Mouse (Mus musculus) hindbrain, embryonic 14.5 days (tissue): ENCODE measurements around the gene Nfe2l2. TPM values are rescaled to one million over a fixed set of nuclear protein-coding genes. Genes with fewer than 3 reads are reported as not detected.
A peak's percentile ranks its signal among the peaks of the same experiment; 100 is the strongest.

Experiments
- ATAC-seq: fragments of 200-750 bp; cut with Nextera tagmentation; 2 replicates; pipeline ENCODE4 v1.8.0; 2017; ENCODE audit warnings: moderate number of reproducible peaks, mild to moderate bottlenecking, moderate TSS enrichment, moderate library complexity; ENCODE audit not compliant: low FRiP score
- DNase-seq: peaks from one replicate; pipeline ENCODE4 v3.0.0-alpha.2; 2015; ENCODE audit warnings: low spot score
- H3K27ac ChIP-seq: fragments of 300-500 bp; sonication (generic); 2 replicates; pipeline ENCODE4 v1.5.1; 2014; ENCODE audit warnings: mild to moderate bottlenecking, moderate library complexity
- H3K27me3 ChIP-seq: fragments of 300-500 bp; sonication (generic); 2 replicates; pipeline ENCODE4 v1.6.1; 2014; ENCODE audit warnings: mild to moderate bottlenecking, low read length, mixed read lengths; ENCODE audit not compliant: control insufficient read depth, insufficient read depth
- H3K36me3 ChIP-seq: fragments of 300-500 bp; sonication (generic); replicated peaks from 2 replicates; pipeline ENCODE4 v1.6.1; 2014; ENCODE audit not compliant: control insufficient read depth, insufficient read depth
- H3K4me1 ChIP-seq: fragments of 300-500 bp; sonication (generic); replicated peaks from 2 replicates; pipeline ENCODE4 v1.6.1; 2014; ENCODE audit warnings: antibody characterized with exemption, low read length, mixed read lengths; ENCODE audit not compliant: control insufficient read depth, insufficient read depth
- H3K4me2 ChIP-seq: fragments of 300-500 bp; sonication (generic); replicated peaks from 2 replicates; pipeline ENCODE4 v1.6.1; 2014; ENCODE audit warnings: mild to moderate bottlenecking, moderate library complexity
- H3K4me3 ChIP-seq: fragments of 300-500 bp; sonication (generic); replicated peaks from 2 replicates; pipeline ENCODE4 v1.5.1; 2014; ENCODE audit warnings: mild to moderate bottlenecking, low read length
- H3K9ac ChIP-seq: fragments of 300-500 bp; sonication (generic); 2 replicates; pipeline ENCODE4 v1.6.1; 2014
- H3K9me3 ChIP-seq: fragments of 300-500 bp; sonication (generic); 2 replicates; pipeline ENCODE4 v1.6.1; 2016; ENCODE audit warnings: low read length; ENCODE audit not compliant: control insufficient read depth
- WGBS: fragments of 180-500 bp; shearing (Covaris S2); extraction: QIAGEN DNeasy Blood & Tissue Kit; methylation state at CpG from one replicate; pipeline ENCODE4 v1.1.7; 2014; 5-methylcytosine and 5-hydroxymethylcytosine counted together
- polyA plus RNA-seq: library from polyadenylated mRNA; unstranded; fragments of >200 nt; fragmentation: Nextera tagmentation; extraction: Ambion mirVana; gene quantifications from 2 replicates; pipeline ENCODE4 v1.2.1, GENCODE M21; 2014

Gene Nfe2l2
- polyA plus RNA-seq, 1 experiment from 2014 or later = 11.2 TPM

DNA sequence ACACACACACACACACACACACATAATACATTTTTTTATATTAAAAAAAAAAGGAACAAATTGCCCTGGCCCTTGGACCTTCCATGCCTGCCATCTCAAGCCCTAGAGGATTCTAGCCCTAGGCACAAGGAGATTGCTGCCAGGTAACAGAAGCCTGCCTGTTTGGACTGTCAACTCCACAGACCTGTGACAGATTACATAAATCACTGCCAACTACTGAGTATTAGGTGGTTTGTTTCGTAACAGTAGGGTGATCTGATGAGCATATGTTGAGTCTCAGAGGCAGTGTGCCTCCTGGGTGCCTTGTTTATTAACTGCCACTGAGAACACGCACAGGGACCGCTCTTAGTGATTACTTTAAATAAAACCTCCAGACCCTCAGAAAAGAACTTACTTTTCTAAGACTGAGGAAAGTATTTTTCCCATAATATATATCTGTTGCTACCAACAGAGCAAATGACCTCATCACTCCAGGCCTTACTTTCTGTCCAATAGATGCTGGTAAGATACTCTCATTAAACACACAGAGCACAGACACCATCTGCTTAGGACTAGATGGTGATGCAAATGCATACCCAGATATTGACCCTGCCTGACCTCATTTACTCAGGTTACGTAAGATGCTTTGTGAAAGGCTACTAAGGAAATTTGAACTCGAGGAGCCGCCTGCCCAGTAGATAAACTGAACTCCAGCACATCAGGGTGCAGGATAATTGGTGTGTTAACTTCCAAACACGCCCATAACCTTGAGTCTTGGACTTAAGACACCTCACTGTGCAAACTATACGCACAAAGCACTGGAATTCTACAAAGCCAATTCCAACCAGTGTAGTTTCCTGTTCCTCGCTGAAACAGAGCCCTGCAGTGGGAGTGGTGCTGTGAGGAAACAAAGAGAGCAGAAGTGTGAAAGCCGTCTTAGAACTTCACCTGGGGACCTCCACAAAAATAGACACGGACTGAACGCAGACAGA, 11.9 kb upstream of the Nfe2l2 start:
- H3K27me3 ChIP-seq = no peaks in the 10 kb centered on the region
- no peaks in the 10 kb centered on the region for H3K36me3 ChIP-seq
- H3K4me2 ChIP-seq = no peak overlapping the region
- H3K9me3 ChIP-seq = no peaks in the 10 kb centered on the region
- H3K4me1 ChIP-seq = no peaks in the 10 kb centered on the region
- DNase-seq (no peak), ATAC-seq (no peak)
- no peak overlapping the region for H3K9ac ChIP-seq
- H3K27ac ChIP-seq = no peak overlapping the region
- WGBS = 54% methylated on average over 12 of the region's 12 CpGs
- H3K4me3 ChIP-seq = no peak overlapping the region

DNA sequence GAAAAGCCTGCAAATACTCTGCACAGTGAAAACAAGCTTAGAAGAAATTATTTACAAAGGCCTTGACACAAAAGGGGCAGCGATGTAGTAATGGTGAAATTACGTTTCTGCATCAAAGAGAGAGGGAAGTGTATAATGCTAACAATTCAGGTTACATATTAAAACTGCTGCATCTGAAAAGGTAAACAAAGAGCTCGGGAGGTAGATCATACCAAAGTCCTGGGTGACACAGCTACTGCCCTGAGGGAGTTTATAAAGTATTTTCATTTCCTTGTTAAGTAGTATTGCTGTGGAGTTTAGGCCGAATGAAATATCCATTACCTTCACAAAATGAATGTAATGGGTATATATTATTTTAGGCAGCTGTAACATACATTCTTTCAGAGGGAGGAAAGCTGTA, 10.3 kb upstream of the Nfe2l2 start:
- DNase-seq (no peak), ATAC-seq (no peak)
- Histone ChIP-seq H3K27me3 (no peaks in the 10 kb centered on the region), H3K9ac (no peak overlapping the region), H3K36me3 (no peaks in the 10 kb centered on the region), H3K4me1 (no peaks in the 10 kb centered on the region), H3K4me3 (no peak overlapping the region), H3K27ac (no peak overlapping the region), H3K4me2 (no peak overlapping the region), H3K9me3 (no peaks in the 10 kb centered on the region)
- 85% methylated on average over 4 of the region's 4 CpGs for WGBS

GRCm38 (mm10) chr2:75713083-75713482, 8.6 kb upstream of the Nfe2l2 start:
- no peak overlapping the region for H3K4me3 ChIP-seq
- H3K4me1 ChIP-seq = no peaks in the 10 kb centered on the region
- no peak for ATAC-seq
- H3K9ac ChIP-seq = no peak overlapping the region
- no peaks in the 10 kb centered on the region for H3K9me3 ChIP-seq
- WGBS = 88% methylated on average over 3 of the region's 3 CpGs
- no peak for DNase-seq
- H3K36me3 ChIP-seq = no peaks in the 10 kb centered on the region
- H3K4me2 ChIP-seq = no peak overlapping the region
- no peaks in the 10 kb centered on the region for H3K27me3 ChIP-seq
- H3K27ac ChIP-seq = no peak overlapping the region

GRCm38 (mm10) chr2:75707420-75707819, 3.0 kb upstream of the Nfe2l2 start:
- DNase-seq = no peak
- Histone ChIP-seq H3K4me2 (no peak overlapping the region), H3K27ac (no peak overlapping the region), H3K4me1 (peaks cover 15% of the 10 kb centered on the region), H3K9me3 (no peaks in the 10 kb centered on the region), H3K36me3 (no peaks in the 10 kb centered on the region), H3K27me3 (0 out of 2 replicates have a peak, but pooled peaks cover 6% of the 10 kb centered on the region), H3K9ac (no peak overlapping the region), H3K4me3 (no peak overlapping the region)
- no peak for ATAC-seq
- WGBS = 12% methylated on average over 1 of the region's 1 CpGs

DNA sequence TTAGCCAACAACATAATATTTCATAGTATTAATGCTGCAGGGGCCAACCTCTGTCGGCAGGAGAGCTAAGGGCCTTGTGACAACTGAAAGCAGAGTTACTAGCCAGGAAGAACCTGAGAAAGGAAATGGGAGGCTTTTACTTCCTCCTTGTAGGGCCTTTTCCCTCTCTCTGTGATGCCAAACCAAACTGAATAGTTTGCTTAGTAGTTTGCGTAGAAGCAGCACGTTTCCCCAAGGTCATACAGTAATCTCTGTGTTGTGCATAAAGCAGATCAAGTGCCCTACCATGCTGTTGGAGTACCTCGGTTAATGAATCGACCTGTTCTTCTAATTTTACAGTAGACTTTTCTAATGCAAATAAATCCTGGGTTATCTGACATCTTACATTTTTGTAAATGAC, 2.0 kb upstream of the Nfe2l2 start:
- Histone ChIP-seq H3K9me3 (no peaks in the 10 kb centered on the region), H3K27me3 (0 out of 2 replicates have a peak, but pooled peaks cover 6% of the 10 kb centered on the region), H3K27ac (no peak overlapping the region), H3K4me3 (no peak overlapping the region), H3K4me1 (peaks cover 18% of the 10 kb centered on the region), H3K4me2 (no peak overlapping the region), H3K9ac (no peak overlapping the region), H3K36me3 (no peaks in the 10 kb centered on the region)
- no peak for ATAC-seq
- no peak for DNase-seq
- 51% methylated on average over 5 of the region's 5 CpGs for WGBS

DNA sequence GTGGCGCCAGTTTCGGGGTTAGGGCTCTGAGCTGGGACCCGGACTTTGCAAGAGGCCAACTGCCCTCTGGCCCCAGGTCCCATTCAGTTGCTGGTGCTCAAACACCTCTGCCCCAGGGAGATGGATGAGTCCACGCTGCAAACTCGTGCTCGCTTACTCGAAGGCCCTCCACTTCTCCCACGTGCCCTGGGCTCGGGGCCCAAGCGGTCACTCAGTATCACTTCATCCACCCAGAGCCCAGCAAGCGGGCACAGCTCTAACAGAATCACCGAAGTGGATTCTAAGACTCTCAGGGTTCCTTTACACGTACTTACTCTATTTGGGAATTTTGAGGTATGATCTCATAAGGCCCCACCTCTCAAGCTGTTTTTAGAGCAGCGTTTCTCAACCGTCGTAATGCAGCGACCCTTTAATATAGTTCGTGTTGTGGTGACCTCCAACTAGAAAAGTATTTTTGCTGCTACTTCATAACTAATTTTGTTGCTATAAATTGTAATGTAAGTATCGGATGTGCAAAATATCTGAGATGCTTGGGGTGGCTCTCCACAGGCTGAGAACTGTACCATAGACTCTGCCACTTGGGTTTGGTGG, 816 bp upstream of the Nfe2l2 start:
- peaks cover 18% of the 10 kb centered on the region for H3K4me1 ChIP-seq
- 0 out of 2 replicates have a peak, but pooled peaks cover 6% of the 10 kb centered on the region for H3K27me3 ChIP-seq
- peak overlapping the region; percentile 67; the same call in 1 of the 2 replicates for H3K9ac ChIP-seq
- H3K4me3 ChIP-seq = peak overlapping the region; percentile 53
- H3K4me2 ChIP-seq = peak overlapping the region; percentile 81
- H3K36me3 ChIP-seq = no peaks in the 10 kb centered on the region
- no peak for DNase-seq
- H3K27ac ChIP-seq = no peak overlapping the region
- ATAC-seq = no peak
- no peaks in the 10 kb centered on the region for H3K9me3 ChIP-seq
- WGBS = 34% methylated on average over 19 of the region's 19 CpGs

DNA sequence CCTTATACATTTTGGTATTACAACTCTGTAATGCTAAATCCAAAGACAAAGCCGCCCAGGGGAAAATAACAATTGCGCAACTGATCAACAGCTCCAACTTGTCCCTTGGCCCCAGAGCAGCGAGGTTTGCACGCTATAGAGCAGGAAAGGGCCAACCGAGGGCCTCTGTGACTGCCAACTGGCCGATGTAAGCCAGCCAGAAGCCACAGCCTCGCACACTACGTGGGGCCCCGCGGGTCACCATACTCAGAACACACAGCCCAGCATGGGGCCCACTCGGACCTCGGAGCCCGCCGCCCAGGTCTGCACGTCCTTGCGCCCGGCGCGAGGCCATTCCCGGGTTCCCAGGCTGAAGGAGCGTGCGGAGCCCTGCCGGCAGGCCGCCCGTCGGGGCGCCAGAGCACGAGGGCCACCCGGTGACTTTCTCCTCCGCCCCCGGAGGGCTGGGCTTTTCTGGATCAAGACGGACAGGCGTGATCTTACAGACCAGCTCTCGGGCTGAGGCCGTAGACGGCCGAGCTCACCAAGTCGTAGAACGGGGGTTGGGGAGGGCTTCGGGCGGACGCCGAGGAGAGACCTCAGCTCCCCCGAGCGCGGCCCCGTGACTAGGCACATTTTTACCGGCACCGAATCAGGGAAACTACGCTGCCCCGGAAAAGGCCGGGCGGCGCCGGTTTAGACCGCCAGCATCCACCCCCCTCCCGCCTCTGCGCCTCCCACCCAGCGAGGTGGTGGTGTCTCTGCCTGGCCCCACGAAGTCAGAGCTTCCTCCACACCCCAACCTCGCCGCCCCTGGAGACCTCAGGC, 863 bp downstream of the Nfe2l2 start:
- no peaks in the 10 kb centered on the region for H3K9me3 ChIP-seq
- H3K9ac ChIP-seq = peak overlapping the region; percentile 67
- H3K4me2 ChIP-seq = peak overlapping the region; percentile 81
- peak overlapping the region; percentile 53 for H3K4me3 ChIP-seq
- peaks cover 18% of the 10 kb centered on the region for H3K4me1 ChIP-seq
- DNase-seq = peak; percentile 88
- peak overlapping the region; percentile 80 for H3K27ac ChIP-seq
- WGBS = under 1% methylated on average over 61 of the region's 62 CpGs
- H3K36me3 ChIP-seq = no peaks in the 10 kb centered on the region
- peak; percentile 92 for ATAC-seq
- 0 out of 2 replicates have a peak, but pooled peaks cover 6% of the 10 kb centered on the region for H3K27me3 ChIP-seq

GRCm38 (mm10) chr2:75702588-75702976, 1.9 kb downstream of the Nfe2l2 start:
- peak overlapping the region; percentile 53 for H3K4me3 ChIP-seq
- 0 out of 2 replicates have a peak, but pooled peaks cover 6% of the 10 kb centered on the region for H3K27me3 ChIP-seq
- H3K9me3 ChIP-seq = no peaks in the 10 kb centered on the region
- H3K4me2 ChIP-seq = peak overlapping the region; percentile 81
- no peaks in the 10 kb centered on the region for H3K36me3 ChIP-seq
- ATAC-seq (no peak), DNase-seq (no peak)
- H3K27ac ChIP-seq = no peak overlapping the region
- H3K4me1 ChIP-seq = peaks cover 18% of the 10 kb centered on the region
- WGBS = 43% methylated on average over 5 of the region's 5 CpGs
- peak overlapping the region; percentile 67; the same call in 1 of the 2 replicates for H3K9ac ChIP-seq
